Mouse (Mus musculus) CH12.LX (cell line): ENCODE results near the gene Itga9.

Source experiments
- E2F4 ChIP-seq: IDR thresholded peaks from 2 replicates; pipeline ENCODE4 v1.6.1; 2011; ENCODE audit warnings: low read depth, low read length, improper control_type of control experiment; ENCODE audit not compliant: insufficient replicate concordance
- USF2 ChIP-seq: conservative IDR thresholded peaks from 2 replicates; pipeline ENCODE4 v1.6.1; 2011; ENCODE audit warnings: low read depth, low read length, improper control_type of control experiment

GRCm38 (mm10) chr9:118669696-118670095 is 63.2 kb downstream of the Itga9 start:
- no peak for TF ChIP-seq E2F4
- TF ChIP-seq USF2, result no peak
